Mouse (Mus musculus) bone marrow macrophage, adult 2 months (primary cell): ENCODE results near the gene Gsg1l2.

Experiments used
- CTCF ChIP-seq: IDR thresholded peaks from 2 replicates; pipeline ENCODE4 v1.5.1; 2012; ENCODE audit warnings: low read depth, mild to moderate bottlenecking, low read length, moderate library complexity
- POLR2A ChIP-seq: IDR thresholded peaks from 2 replicates; pipeline ENCODE4 v1.6.1; 2012; ENCODE audit warnings: mild to moderate bottlenecking, low read depth, low read length, borderline replicate concordance

GRCm38 (mm10) chr11:67829530-67829929 is 55.1 kb downstream of the Gsg1l2 start:
- TF ChIP-seq POLR2A = no peak
- TF ChIP-seq CTCF = no peak
